ENCODE assay signal across 12 mouse cellular contexts in genomic region chr5:65954130-65955080, GRCm38 (mm10). TPM values are rescaled to one million over a fixed set of nuclear protein-coding genes. Genes with fewer than 3 reads are reported as not detected.
DNase-seq lines count a peak whose midpoint lies in the region; ATAC-seq and TF ChIP-seq lines count a peak whose summit lies in the region.
"Had no signal": no experiment of that assay in that cellular context is flagged by ENCODE, and none has a peak within 500 bp of the region (broad histone marks: within the 10 kb centered on the region; RNA-seq: fewer than 3 reads in every experiment).

No protein-coding gene starts in this region.

- in situ Hi-C loops in CH12.LX (cut with MboI; ENCODE audit: low pct_ligation_motif_present, low pct_unique_long_range_greater_than_20kb, low sequenced_read_pairs) = loop anchor here (25.0 kb wide), 1 partner anchor 283 kb away; no protein-coding TSS in a partner anchor

- no peaks in the 10 kb centered on the region for H3K27me3 ChIP-seq in CH12.LX (replicated peaks)
- no peaks in the 10 kb centered on the region for H3K27me3 ChIP-seq in hindbrain, embryonic 16.5 days (replicated peaks; ENCODE audit: control insufficient read depth, insufficient read depth, low read length)

- no peak for TF ChIP-seq RAD21 in CH12.LX (IDR thresholded peaks at IDR 0.05; ENCODE audit: low read depth, low read length)

- TF ChIP-seq POLR2A in CH12.LX (IDR thresholded peaks at IDR 0.05; ENCODE audit: low read depth, low read length) = no peak

- no peaks in the 10 kb centered on the region for H3K36me3 ChIP-seq in CH12.LX (replicated peaks in 1 of 2; ENCODE audit: control insufficient read depth in 1 of 2, insufficient read depth in 1 of 2, low read length in 1 of 2)
- H3K36me3 ChIP-seq in hindbrain, embryonic 16.5 days (ENCODE audit: control insufficient read depth, insufficient read depth, low read length) = no peaks in the 10 kb centered on the region

- H3K9me3 ChIP-seq in CH12.LX (replicated peaks; ENCODE audit: low read length) = no peaks in the 10 kb centered on the region
- H3K9me3 ChIP-seq in hindbrain, embryonic 16.5 days (ENCODE audit: control insufficient read depth, low read length) = no peaks in the 10 kb centered on the region

- dilution Hi-C loops in CH12.LX (cut with MboI; ENCODE audit: extremely low pct_ligation_motif_present, extremely low pct_unique_long_range_greater_than_20kb, low sequenced_read_pairs) = no loop called here

- TF ChIP-seq EP300 in CH12.LX (IDR thresholded peaks at IDR 0.05; ENCODE audit: low read length) = no peak

- no peak for TF ChIP-seq CTCF in layer of hippocampus, adult 2 months (conservative IDR thresholded peaks at IDR 0.05)
- TF ChIP-seq CTCF in CH12.LX (conservative IDR thresholded peaks at IDR 0.05 in 1 of 2, IDR thresholded peaks at IDR 0.05 in 1 of 2; ENCODE audit: low read depth in 2 of 2, low read length in 2 of 2) = no peak

- H3K4me1 ChIP-seq in CH12.LX (ENCODE audit: control insufficient read depth in 1 of 2, insufficient read depth in 2 of 2) = peaks cover 0 to 30% of the 10 kb centered on the region in 2 experiments; a peak in 2 of 4 replicates
- H3K4me1 ChIP-seq in hindbrain, embryonic 16.5 days (ENCODE audit: control insufficient read depth, insufficient read depth, low read depth, low read length) = peaks cover 25% of the 10 kb centered on the region

- DNase-seq in layer of hippocampus, adult 2 months (ENCODE audit: low spot score in 2 of 2) = no peak
- DNase-seq in layer of hippocampus, adult 9-10 months (ENCODE audit: low spot score) = no peak
- no peak for DNase-seq in CH12.LX (ENCODE audit: extremely low read depth)
- DNase-seq in T-cell, adult 2 months (ENCODE audit: low spot score) = peak; percentile 27
- no peak for DNase-seq in kidney, postnatal 36 days
- no peak for DNase-seq in cerebellum, adult 9-10 months
- DNase-seq: adrenal gland, postnatal 10 days; right cerebral cortex, postnatal 14 days had no signal

- H3K4me2 ChIP-seq in CH12.LX (ENCODE audit: insufficient read depth, low read depth, poor library complexity, severe bottlenecking) = no peak overlapping the region
- no peak overlapping the region for H3K4me2 ChIP-seq in hindbrain, embryonic 16.5 days (ENCODE audit: low read length)

- H3K4me3 ChIP-seq in layer of hippocampus, adult 2 months = no peak overlapping the region
- no peak overlapping the region for H3K4me3 ChIP-seq in CH12.LX (replicated peaks in 1 of 3; ENCODE audit: low read depth in 2 of 3, low read length in 2 of 3, poor library complexity in 1 of 3)
- H3K4me3 ChIP-seq in hindbrain, embryonic 16.5 days (ENCODE audit: low read length) = no peak overlapping the region

- H3K79me2 ChIP-seq in CH12.LX (replicated peaks; ENCODE audit: control insufficient read depth, extremely low read depth, insufficient read depth, poor library complexity, severe bottlenecking) = no peaks in the 10 kb centered on the region

- 91% methylated on average over 16 of the region's 16 CpGs for WGBS in hindbrain, embryonic 16.5 days

- H3K27ac ChIP-seq in layer of hippocampus, adult 2 months = peak overlapping the region; percentile 91
- no peak overlapping the region for H3K27ac ChIP-seq in CH12.LX (ENCODE audit: insufficient read depth, low read depth)
- peak overlapping the region; percentile 63; the same call in 1 of the 2 replicates for H3K27ac ChIP-seq in hindbrain, embryonic 16.5 days (ENCODE audit: low read depth, low read length)

- no peak for ATAC-seq in hindbrain, embryonic 16.5 days
- no peak for ATAC-seq in erythroid progenitor cell, adult 5-6 weeks (replicated peaks; ENCODE audit: low FRiP score, poor library complexity, severe bottlenecking)

- H3K9ac ChIP-seq in CH12.LX (ENCODE audit: insufficient read depth, low read depth) = no peak overlapping the region
- no peak overlapping the region for H3K9ac ChIP-seq in hindbrain, embryonic 16.5 days (ENCODE audit: low read depth, low read length)

TF ChIP-seq in CH12.LX, 34 proteins besides CTCF, POLR2A, EP300 and RAD21:
- TF ChIP-seq SIN3A (IDR thresholded peaks at IDR 0.05; ENCODE audit: low read length) (no peak), ZNF384 (IDR thresholded peaks at IDR 0.05; ENCODE audit: low read depth, low read length) (peak; percentile 74), USF2 (conservative IDR thresholded peaks at IDR 0.05; ENCODE audit: low read depth, low read length) (no peak), KAT2A (IDR thresholded peaks at IDR 0.05; ENCODE audit: insufficient replicate concordance, low read length) (no peak), MAFK (IDR thresholded peaks at IDR 0.05; ENCODE audit: insufficient replicate concordance, low read length) (no peak)

RNA-seq across cellular contexts. Expression of gene Chrna9, which starts 19.7 kb away (rescaled TPM):
- total RNA-seq in layer of hippocampus, adult 2 months (2021) = not detected
- total RNA-seq in CH12.LX (2012; rRNA removed) (not detected in 2 replicates), CH12.LX (2014; rRNA removed) (not detected in 2 replicates)
- 0.57 TPM in 1 of 2 replicates, not detected in the other for polyA plus RNA-seq in CH12.LX (2012; ENCODE audit: insufficient read length, low read depth)
- polyA plus RNA-seq in hindbrain, embryonic 16.5 days (2015; fragmentation: Nextera tagmentation; extraction: Ambion mirVana) = not detected in 2 replicates
- total RNA-seq in erythroid progenitor cell, adult 5-6 weeks (2015; ENCODE audit: low replicate concordance) = not detected in 2 replicates
- not detected in 2 replicates for total RNA-seq in erythroid progenitor cell, adult 5-6 weeks (2017; ENCODE audit: low replicate concordance)
- total RNA-seq: left cerebral cortex, postnatal 14 days had no signal
- polyA plus RNA-seq: frontal cortex, adult 2 months had no signal

RNA-seq across cellular contexts. Expression of gene 9130230L23Rik, which starts 49.7 kb away (rescaled TPM):
- not detected for total RNA-seq in layer of hippocampus, adult 2 months (2021)
- 0.30 and 0.38 TPM in 2 replicates for total RNA-seq in CH12.LX (2012; rRNA removed)
- not detected in 2 replicates for total RNA-seq in CH12.LX (2014; rRNA removed)
- 0.20 and 0.35 TPM in 2 replicates for polyA plus RNA-seq in CH12.LX (2012; ENCODE audit: insufficient read length, low read depth)
- 0.12 and 0.14 TPM in 2 replicates for polyA plus RNA-seq in hindbrain, embryonic 16.5 days (2015; fragmentation: Nextera tagmentation; extraction: Ambion mirVana)
- not detected in 2 replicates for total RNA-seq in erythroid progenitor cell, adult 5-6 weeks (2015; ENCODE audit: low replicate concordance)
- total RNA-seq in erythroid progenitor cell, adult 5-6 weeks (2017; ENCODE audit: low replicate concordance) = not detected in 2 replicates
- total RNA-seq: adrenal gland, postnatal 10 days; left cerebral cortex, postnatal 14 days had no signal
- polyA plus RNA-seq: frontal cortex, adult 2 months had no signal
